Mouse (Mus musculus): Measurements from ENCODE around the gene Ube2e3.

Ube2e3 gene

DNA sequence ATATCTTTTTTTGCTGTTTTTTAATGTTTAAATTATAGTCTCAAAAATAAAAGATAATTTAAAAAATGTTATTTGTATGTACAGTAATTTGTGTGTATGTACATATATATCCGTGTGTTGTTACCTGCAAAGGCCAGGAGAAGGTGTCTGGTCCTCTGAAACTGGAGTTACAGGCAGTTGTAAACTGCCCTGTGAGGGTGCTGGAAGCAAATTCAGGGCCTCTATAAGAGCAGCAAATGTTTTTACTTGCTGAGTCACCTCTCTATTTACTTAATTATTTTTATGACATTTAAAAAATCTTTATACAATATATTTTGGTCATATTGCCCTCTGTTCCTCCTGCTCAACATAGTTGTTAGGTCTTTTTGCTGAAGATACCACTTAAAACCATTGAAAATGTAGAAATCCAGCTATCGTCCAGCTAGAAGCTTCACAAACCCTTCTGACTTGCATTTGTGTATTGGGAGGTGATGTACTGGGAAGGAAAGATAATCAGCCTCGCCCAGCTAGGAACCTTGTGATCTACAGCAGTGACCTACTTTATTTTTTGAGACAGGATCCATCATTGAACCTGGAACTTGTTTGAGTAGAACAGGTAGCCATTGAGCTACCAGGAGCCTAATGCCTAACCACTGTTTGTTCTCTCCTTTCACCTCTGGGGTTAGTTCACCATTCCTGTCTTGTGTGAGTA is 15.0 kb downstream of the Ube2e3 start:
- no peak for DNase-seq (ENCODE audit: low spot score in 2 of 2)

DNA sequence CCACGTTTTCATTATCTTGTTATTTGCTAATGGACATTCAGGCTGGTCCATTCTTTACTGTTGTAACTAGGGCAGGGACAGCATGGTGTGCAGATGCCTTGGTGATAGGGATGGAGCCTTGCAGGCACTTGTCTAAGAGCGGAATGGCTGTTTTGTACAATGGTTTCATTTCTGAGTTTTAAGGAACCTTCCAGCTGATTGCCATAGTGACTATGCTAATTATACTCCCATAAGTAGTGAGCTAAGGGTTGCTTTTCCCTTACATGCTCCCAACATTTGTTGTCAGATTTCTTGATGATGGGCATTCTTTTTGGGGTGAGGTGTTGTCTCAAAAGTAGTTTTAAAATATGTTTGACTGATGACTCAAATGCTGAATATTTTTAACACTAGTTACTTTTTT is 18.5 kb downstream of the Ube2e3 start:
- no peak for DNase-seq (ENCODE audit: low spot score in 2 of 2)

DNA sequence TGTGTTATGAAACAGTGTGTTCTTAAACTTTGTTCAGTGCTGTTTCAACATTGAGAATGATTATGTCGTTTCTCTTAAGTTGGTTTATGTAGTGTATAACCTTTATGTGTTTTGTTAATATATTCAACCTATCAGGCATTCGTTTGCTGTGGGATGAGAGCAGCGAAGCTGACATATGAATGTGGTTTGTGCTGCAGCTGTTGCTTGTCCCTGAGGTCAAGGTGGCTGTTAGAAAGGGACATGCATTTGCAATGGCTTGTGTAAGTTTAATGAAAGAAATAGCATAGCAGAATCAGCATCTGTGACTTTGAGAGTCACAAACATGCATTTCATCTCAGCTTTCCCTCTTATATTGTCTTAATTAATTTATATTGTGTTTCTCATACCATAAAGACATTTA is 20.3 kb downstream of the Ube2e3 start:
- no peak for DNase-seq (ENCODE audit: low spot score in 2 of 2)

DNA sequence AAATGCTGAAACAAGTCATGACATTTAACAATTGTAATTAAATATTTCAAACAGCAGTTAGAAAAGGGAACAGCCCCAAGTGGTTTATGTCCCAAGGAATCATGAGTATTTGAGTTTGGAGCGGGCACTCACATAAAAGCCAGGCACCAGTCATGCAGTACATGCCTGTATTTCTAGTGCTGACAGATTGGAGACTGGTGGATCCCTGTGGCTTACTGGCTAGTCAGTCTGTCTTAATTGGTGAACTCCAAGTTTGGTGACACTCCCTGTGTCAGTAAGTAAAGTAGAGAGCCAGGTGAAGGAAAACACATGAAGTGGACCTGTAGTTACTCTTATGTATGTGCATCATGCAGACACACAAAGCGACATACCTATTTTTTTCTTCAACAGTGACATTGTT is 27.3 kb downstream of the Ube2e3 start:
- DNase-seq (ENCODE audit: low spot score in 2 of 2) = no peak

DNA sequence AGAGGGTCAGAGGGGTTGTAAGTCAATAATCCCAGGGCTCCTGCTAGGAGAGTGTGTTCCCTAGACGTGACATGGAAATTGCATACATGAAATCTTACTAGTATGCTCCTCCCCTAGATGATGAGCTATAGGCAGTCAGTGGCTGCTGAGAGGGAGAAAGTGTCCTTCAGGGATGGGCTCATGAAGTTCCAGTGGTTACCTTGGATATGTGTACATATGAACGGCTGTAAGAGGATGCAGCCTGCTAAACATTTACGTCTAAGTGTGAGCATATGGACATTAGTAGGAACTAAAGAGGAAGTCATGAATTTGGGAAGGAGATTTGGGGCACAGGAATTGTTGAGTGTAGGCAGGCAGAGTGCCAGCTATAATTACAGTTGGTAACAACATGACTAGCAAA is 38.0 kb downstream of the Ube2e3 start:
- DNase-seq (ENCODE audit: low spot score in 2 of 2) = no peak

DNA sequence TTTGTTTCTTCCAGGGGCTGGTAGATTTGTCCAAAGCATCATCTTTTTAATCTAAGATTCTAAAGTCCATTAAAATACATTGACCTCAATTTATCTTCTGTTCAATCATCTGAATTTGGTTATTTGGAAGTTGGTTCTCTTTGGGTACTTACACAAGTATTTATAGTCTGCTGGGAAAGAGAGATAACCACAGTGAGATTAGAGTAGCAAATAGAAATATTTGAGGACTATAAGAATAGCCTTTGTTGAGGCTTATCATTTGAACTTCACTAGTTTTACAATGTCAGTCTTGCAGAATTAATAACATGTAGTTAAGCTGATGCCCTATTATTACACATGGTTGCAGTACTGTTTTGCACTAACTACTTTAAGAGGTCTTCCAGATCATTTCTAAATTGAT is 43.6 kb downstream of the Ube2e3 start:
- DNase-seq (ENCODE audit: low spot score in 2 of 2) = no peak

DNA sequence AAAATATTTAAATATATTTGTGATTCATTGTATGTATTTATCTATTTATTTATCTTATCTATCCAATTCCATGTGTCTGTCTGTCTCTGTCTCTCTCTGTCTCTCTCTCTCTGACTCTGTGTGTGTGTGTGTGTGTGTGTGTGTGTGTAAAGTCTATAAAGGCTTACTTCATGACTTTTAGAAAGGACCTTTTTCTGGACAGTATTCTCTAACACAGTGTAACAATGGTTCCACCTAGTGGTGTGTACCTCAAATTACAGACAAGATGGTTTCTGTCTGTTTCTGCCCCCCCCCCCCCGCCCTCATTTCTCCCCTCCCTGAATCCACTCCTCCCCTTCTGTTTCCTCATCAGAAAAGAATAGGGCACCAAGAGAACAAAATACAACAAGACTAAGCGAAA is 46.9 kb downstream of the Ube2e3 start:
- no peak for DNase-seq (ENCODE audit: low spot score in 2 of 2)

DNA sequence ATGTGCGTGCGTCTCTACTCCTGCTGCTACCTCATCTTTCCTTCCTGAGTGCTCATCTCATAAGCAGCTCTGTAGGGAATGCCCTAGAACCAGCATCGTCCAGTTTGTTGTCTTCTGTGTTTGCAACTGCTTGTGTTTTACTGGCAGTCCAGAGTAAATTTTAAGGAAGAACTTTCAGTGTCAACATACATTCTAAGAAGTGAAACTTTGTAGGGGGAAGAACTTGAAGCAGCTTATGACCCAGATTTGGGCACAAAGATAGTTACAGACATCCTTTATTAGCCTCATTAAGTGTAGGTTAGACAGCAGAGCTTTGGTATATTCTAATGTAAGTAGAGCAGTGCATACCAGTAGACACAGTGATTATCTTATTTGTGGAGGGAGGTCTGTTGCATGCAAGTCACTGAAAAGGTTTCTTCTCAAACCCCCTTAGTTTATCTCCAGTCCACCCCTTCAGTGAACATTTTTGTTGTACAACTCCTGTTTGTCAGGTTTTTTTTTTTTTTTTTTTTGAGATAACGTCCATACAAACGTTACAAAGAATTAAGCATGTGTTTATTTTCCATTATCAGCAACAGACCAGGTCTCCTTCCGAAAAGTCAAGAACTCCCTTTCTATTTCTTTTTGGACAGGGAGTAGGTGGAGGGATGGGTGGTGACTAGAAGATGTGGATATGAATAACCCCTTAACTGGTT is 55.2 kb downstream of the Ube2e3 start:
- DNase-seq (ENCODE audit: low spot score in 2 of 2) = no peak

DNA sequence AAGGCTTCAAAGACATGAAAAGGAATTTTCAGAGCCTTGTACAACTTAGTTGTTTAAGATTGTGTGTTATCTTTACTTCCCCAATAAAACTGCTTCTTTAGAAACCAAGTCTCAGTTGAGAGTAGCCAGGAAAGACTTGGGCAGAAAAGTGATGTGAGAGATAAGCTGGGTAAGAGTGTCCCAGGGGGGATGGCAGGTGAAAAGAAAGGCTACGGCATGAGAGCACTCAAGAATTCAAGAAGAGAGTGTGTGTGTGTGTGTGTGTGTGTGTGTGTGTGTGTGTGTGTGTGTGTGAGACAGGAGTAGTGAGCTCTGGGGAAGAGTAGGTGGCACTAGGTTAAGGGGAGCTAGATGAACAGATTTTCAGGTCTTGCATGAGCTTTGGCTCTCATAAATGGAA is 57.9 kb downstream of the Ube2e3 start:
- DNase-seq (ENCODE audit: low spot score in 2 of 2) = no peak

DNA sequence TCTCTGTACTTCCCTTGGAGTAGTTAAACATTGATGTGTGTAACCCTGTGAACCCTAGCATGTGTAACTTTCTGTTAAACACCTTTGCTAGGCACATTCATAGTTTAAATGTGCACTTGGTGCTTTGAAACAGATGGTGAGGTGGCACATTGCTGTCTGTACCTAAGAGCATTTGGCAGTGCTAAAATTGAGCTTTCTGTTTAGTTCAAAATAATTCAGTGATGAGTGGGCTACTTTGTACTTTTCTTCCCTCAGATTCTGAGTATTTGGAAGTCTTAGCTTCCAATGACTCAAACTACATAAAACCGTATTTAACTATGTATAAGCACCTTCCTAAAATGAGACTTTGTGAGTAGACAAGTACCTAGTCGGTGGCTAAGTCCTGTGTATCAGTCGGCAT is 59.7 kb downstream of the Ube2e3 start:
- no peak for DNase-seq (ENCODE audit: low spot score in 2 of 2)

DNA sequence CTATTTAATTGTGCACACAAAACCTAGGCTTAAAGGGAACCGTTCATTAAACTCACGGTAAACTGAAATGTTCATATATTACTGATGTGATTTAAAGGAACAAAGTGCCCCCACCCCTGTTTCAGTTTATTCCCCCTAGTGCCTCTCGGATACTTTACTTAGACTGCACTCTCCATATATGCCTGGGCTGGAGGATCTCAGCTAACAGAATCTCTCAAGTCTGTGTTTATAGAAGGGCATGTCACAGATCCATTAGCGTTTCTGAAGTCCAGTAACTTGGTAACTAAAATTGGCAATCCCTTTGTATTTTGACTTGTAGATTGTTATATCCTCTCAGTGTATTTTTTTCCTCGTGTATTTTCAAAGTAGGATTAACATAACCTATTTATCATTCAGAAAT is 60.2 kb downstream of the Ube2e3 start:
- DNase-seq (ENCODE audit: low spot score in 2 of 2) = no peak

DNA sequence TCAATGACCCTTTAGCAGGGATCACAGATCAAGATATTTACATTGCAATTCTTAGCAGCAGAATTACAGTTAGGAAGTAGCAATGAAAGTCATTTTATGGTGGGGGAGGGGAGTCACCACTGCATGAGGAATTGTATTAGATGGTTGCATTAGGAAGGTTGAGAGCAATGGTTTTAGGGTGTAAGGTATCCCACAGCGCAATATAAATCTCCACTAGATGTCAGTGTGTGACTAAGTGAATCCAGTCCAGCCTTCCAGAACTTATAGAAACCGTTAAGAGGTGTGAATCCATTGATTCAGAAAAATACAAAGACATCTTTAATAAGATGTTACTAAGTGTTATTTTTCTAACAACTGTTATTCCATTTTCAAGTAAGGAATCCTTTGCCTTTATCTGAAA is 63.4 kb downstream of the Ube2e3 start:
- DNase-seq (ENCODE audit: low spot score in 2 of 2) = no peak

DNA sequence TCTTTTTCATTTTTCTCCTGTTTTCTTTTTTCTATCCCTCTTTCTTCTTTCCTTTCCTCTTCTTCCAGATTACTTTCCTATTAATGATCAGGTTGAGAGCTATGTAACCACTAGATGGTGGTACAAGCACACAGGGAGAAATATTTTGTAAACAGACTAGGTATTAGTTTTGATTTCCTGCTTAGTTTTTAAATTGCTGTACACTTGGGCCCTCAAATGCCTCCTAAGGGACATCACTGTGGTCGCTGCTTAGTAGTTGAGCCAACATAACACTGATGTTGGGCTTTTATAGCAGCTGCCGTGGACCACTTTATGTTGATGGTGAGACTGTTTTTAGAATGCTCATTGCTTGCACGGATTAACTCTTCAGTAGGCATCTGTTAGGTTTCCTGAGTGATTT is 91.5 kb downstream of the Ube2e3 start:
- no peak for DNase-seq (ENCODE audit: low spot score in 2 of 2)

DNA sequence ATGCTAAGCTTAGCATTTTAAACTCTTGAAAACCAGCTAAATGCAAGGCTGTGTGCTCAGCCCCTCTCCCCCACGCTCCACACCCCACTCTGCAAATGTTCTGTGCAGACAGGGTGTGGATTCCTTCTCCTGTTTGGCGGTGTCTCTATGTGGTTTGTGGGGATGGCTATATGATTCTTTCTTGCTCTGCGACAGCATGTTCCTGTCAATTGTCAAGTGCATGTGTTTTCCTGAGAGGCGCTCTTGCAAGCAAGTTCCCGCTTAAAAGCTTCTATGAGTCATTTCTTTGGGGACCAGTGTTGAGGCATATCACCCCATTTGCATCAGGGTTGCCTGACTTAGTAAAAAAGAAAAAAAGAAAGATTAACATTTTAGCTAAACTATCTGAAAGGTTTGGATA is 92.4 kb downstream of the Ube2e3 start:
- no peak for DNase-seq (ENCODE audit: low spot score in 2 of 2)

DNA sequence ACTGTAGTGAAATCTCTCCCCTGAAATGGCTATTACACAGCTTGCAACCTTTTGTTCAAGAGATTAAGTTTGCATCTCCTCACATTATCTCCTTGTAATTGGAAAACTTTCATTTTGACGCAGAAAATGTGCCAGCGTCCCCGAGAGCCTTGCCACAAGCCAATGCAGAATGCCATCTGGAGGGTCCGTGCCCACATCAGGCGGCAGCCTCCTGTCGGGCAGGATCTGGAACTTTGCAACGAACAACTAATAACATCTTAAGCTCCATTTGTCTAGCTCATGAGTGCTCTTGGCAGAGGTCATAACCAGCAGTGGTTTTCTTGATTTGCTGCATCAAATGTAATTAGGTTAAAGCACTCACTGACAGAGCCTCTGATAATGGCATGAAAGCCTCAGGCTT is 93.1 kb downstream of the Ube2e3 start:
- no peak for DNase-seq (ENCODE audit: low spot score in 2 of 2)

DNA sequence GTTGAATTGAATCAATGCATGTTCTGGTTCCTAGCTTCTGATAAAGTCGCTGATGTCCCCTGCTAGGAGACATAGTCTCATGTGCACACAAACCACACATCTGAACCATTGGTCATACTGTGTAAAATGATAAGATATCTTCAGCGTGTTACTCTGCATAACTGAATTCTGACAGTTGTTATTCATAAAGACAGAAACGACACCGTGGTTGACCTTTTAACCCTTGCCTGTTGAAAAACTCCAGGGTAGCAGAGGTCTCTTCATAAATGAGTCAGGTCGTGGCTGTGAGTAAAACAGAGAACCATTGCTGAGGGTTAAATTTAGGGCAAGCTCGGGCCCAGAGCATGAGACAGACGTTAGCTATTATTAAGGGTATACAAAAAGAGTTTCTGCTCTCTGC is 93.7 kb downstream of the Ube2e3 start:
- DNase-seq (ENCODE audit: low spot score in 2 of 2) = no peak

DNA sequence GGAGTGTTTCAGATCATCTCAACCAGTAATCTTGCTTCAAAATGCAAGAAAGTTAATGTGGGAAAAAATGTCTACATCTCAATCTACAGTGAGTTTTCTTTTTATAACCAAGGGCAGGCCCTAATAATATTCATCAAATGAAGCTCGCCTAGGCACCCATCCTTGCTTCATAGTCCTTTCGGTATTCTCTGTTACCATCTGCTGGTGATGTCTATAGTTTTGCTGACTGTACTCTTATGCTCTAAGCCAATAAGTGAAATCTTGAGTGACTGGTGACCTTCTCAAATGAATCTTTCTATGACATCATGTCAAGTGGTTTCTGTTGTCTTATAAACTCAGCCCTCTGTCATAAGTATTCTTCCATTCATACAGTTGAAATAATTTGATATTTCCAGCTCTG is 97.1 kb downstream of the Ube2e3 start:
- no peak for DNase-seq (ENCODE audit: low spot score in 2 of 2)

DNA sequence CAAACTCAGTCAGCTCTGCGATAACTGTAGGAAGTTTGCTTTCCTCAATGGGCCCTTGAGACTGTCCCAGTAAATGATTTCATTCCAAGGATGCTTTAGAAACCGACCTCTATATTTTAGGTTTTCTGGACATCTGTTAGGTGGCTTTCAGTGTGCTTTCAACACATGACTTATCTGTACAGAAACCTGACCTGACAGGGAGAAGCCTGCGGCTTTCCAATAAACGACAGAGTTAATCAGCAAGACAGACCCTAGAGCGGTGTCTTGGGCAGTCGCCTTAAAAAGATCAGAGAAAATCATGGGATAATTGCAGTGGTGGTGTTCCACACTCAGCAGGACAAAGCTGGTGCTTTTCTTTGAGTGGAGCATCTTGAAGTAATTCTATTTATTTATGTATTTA is 97.5 kb downstream of the Ube2e3 start:
- DNase-seq (ENCODE audit: low spot score in 2 of 2) = no peak

DNA sequence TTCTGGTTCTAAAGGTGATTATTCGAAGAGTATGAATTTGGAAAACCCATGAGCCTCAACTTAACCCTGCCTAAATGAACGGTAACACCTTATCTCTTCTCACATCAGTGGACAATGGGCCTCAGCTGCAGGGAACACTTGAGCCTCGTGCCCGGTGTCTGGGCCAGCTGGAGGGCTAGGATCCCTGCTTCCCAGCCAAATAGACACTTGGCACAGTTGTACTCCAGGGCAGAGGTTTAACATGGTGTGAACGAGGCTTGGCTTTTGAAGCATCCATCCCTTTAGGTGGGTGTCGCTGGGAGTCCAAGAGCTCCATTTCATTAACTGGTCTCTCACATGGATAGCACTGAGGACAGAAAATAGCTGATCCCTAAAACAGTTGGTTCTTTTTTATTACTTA is 102.2 kb downstream of the Ube2e3 start:
- no peak for DNase-seq (ENCODE audit: low spot score in 2 of 2)

Data from spleen, postnatal 4 days (tissue).